Mouse (Mus musculus) urinary bladder, adult 18-20 months (tissue): Measurements from ENCODE around the gene Kctd13.
"Not testable (repeated sequence)": the region's sequence is repeated elsewhere in the genome, so short reads cannot be mapped to it uniquely, and the experiment has no call there.

Experiments used
- DNase-seq, 2 experiments: peaks; one replicate each; pipeline ENCODE4 v3.0.0; 2022; ENCODE audit warnings: low spot score in 2 of 2, mixed read lengths in 2 of 2

The Kctd13 gene

DNA sequence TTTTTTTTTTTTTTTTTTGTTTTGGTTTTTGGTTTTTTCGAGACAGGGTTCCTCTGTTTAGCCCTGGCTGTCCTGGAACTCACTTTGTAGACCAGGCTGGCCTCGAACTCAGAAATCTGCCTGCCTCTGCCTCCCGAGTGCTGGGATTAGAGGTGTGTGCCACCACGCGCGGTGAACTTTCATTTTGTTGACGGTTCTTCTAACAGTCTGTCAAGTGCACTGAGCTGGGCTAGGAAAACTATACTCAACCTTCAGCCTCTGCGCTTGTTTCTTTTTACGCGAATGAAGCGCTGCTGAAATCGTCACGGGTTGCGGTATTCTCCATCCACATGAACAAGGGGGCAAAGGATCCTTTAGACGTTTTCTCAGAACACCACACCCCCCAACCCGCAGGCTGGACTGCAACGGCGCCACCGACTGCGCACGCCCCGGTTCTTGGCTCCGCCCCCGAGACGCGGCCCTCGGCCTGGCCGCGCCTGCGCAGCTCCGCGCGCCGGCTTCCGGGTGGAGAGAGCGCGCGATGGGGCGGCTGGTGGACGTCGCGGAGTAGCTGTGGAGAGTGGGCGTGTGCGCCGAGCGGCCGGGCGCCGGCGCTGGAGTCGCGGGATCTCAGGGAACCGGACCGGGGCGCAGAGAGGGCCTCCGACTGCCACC, at the start of gene Kctd13:
Kctd13 (plus strand) TSS at position 496 of the 654 bp plus-strand sequence.
- DNase-seq = peak; percentile 90

DNA sequence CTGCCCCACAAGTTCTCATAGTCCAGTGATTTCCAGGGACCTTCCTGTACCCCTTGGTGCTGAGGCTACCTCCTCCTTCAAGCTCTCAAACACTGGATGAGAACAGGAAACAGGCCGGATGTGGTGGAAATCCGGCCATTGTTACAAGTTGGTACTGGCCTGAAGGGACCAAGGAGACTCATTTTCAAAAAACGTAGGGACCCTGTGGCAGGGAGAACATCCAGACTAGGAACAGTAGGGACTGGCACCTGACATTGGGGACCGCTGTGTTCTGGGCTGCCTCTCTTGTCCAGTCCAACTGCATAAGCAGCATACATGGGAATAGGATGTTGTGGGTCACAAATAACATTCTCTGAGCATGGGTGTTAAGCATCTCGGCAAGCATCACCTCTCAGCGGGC, 47.6 kb upstream of the Kctd13 start:
- DNase-seq = no peak

DNA sequence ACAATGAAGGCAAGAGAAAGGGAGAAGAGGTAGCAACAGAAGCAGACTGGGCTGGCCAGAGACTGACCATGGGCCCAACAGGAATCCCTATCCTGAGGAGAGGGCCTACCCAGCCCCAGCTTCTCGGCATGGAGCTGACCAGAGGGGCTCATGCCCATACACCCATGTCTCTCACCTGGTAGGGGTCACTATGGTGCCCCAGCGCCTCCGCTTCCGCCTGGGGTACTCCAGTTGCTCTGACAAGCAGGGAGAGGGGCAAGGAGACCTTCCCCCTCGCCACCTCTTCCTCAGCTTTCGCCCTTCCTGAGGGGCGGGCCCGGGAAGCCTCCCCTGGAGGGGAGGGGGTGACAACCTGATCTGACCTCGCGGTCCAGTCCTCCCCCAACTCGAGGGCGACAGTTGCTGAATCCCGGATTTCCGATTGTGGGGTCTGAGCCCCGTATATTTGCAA, 44.9 kb upstream of the Kctd13 start:
- no peak for DNase-seq

DNA sequence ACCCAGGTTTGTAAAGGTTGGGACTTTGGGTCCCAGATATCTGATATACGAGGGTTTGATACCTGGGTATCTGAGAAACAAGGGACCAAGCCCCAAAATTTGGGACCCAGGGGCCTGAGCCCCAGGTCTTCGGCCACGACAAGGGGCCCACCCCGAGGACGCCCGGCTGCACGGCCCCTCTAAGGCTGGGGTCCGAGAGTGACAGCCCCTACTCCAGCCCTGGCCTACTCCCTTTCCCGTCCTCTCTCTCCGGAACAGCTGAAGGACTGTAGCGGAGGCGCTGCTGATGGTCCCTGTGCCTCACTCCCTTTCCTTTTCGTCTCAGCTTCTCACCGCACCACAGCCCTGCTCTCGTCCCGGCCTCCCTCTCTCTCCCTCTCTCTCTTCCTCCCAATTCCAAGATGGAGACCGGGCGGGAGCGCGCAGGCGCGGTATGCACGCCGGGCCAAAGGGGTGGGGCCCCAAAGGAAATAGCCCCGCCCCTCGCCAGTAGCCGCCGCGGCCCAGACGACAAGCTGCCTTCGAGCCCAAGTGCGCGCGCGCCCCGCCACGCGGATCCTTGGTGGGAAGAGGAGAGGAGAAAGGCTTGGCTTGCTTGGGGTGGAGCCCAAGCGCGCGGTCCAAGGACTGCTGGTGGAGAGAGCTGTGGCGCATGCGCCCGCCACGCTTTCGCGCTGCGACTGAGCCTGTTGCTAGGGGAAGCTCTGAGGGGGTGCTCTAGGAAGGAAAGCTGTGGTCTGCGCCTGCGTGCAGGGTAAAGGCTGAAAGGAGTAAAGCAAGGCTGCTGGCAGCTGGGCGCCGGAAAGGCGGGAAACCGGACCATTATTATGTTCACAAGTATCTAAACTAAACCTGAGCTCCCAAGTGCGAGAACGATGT, 44.2 kb upstream of the Kctd13 start, which contains the start of gene Taok2:
Taok2 (minus strand) TSS at position 418 of the 879 bp plus-strand sequence.
- peak; percentile 94 to 98 for DNase-seq

DNA sequence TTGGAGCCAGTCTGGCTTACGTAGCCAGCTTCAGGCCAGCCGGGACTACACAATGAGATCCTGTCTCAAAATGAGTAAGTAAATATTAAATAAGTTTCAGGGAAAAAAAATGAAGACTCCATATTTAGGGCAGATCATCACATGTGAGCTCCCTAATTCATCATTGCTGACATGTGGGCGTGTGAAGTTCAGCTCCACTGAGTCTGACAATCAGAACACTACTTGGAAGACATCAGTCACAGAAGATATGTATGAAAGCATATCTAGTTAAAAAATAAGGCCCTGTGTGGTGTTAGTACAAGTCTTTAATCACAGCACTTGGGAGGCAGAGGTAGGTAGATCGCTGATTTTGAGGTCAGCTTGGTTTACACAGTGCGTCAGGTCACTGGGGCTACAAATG, 41.4 kb upstream of the Kctd13 start:
- no peak for DNase-seq

DNA sequence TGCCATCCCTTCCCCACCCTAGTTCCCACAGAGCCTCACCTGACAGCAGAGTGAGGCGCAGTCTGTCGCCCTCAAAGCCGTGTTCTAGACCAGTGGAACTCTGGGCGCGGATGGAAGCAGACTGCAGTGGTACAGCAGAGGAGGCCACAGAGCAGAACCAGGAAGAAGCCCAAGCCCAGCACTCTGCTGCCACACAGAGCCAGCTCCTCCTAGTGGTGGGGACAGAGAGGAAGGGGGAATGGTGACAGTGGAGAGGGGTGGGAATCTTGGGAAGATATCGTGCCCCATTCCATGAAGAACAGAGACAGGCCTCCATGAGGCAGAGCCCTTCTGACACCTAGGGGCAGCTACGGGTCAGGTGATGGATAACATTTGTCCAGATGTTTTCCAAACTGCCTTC, 39.8 kb upstream of the Kctd13 start:
- DNase-seq = no peak

DNA sequence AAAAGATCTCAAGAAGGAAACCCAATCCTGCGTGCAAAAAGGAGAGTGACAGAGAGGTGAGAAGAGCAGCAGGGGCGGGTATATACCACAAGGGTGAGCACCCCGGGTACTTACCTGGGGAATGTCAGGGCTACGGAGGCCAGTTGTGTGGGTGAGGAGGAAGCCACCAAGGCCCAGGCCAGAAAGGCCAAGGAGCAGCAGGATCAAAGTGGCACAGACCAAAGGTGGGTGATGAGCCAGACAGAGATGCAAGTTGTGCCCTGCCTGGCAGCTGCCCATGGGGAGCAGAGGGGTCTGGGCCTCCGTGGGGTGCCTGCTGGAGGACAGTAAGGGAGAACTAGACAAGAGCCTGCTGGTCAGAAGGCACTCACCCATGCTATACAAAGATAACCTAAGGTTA, 31.8 kb upstream of the Kctd13 start:
- no peak for DNase-seq

DNA sequence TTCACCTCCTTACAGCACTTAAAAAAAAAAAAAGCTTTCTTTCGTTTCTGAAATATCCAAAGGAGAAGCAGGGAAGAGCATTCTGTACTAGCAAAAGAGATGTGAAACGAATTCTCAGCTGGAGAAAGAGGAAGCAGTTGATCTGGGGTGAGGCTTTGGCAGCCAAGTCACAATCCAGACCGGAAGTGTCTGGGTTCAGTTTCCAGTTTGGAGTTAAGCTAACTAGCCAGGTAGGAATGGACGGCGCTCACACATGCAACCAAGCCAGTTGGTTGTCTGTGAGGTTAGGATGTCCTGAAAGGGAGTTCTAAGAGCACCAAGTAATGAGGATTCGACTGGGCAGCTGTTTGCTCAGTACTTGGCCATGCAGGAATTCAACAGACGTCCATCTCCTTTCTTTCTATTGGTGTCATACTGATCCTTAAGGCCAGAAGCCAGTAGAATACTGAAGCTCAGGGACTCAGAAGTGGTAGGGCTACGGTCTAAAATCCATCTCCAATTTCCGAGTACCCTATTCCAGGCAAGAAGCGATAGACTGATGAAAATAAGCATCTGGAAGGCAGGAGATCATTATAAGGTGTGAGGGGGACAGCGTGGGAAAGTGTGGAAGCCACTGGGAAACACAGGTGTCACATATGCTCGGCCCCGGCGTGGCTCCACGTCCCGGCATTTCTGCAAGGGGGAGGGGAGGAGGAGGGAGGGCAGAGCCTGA, 31.1 kb upstream of the Kctd13 start:
- DNase-seq = peak in 1 of 2 experiments; percentile 26

DNA sequence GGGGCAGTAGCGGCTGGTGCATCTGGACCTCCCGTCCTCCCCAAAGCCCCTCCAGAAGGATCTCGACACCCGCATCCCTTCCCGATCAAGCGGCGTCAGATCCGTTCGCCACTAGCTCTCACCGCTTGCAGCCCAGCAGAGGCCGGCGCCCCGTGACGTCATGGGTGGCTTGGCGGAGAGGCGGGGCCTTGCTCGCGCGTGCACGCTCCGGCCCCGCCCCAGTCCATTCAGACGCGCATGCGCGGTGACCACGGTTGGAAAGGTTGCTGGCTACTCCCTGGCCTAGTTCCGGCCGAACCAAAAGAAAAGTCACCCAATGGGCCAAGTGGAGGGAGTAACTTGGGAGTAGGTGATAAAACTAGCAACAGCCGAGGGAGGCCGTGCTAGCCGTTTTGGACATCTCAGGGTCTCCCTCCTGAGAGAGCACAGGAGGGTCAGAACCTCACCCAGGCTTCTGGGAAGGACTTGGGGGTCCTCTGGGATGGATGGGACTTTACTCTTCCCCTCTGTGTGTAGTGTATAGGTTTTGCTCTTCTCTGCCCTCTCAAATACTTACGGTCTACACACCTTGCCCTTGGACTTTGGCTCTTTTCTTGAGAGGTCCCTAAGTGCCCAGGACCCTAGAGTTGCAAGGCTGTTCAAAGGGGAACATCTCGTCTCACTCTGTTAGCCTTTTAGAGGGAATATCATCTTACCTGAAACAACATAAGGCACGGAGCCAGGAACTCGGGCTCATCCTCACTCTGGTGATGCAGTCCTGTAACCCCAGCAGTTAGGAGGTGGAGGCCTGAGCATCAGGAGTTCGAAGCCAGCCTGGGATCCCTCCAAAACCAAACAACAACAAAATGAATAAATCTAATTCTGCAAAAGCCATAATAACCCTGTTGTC, 30.3 kb upstream of the Kctd13 start:
- DNase-seq = peak; percentile 90 to 94

DNA sequence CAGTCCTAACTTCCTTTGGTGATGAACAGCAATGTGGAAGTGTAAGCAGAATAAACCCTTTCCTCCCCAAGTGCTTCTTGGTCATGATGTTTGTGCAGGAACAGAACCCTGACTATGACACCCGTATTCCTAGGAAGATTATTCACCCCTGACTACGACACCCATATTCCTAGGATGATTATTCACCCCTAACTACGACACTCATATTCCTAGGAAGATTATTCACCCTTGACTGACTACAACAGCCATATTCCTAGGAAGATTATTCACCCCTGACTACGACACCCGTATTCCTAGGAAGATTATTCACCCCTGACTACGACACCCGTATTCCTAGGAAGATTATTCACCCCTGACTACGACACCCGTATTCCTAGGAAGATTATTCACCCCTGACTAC, 28.9 kb upstream of the Kctd13 start:
- DNase-seq = not testable (repeated sequence)

DNA sequence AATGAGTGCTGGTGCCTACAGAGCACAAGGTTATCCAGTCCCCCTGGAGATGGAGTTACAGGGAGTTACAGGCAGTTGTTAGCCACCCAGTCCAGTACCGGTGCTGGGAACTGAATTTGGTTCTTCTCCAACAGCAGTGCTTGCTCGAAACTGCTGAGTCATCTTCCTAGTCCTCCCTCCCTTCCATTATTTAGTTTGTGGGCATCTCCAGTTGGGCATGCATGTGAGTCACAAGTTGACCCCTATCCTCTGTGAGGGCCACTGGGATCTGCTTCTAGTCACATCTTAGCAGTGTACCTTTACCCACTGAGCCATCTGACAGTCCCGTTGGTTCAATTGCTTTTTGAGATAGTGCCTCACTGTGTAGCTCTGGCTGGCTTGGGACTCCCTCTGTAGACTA, 23.1 kb upstream of the Kctd13 start:
- DNase-seq = no peak

DNA sequence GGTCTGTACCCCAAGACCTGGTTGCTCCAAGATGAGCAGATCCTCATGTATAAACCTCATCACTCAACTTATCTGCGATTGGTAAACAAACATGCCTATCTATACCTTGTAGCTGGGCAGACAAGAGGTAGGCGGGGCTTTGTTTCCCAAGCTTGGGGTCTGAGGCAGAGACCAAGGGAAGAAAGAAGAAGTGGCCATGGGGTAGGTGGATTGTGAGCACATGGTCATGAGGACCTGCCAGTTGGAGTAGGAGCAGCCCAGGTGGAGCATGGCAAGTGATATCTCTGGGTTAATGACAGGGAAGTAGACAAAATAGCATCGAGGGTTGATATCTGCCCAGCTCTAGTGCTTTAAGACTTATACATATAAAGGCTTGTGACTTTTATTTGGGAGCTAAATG, 13.8 kb upstream of the Kctd13 start:
- DNase-seq = no peak

DNA sequence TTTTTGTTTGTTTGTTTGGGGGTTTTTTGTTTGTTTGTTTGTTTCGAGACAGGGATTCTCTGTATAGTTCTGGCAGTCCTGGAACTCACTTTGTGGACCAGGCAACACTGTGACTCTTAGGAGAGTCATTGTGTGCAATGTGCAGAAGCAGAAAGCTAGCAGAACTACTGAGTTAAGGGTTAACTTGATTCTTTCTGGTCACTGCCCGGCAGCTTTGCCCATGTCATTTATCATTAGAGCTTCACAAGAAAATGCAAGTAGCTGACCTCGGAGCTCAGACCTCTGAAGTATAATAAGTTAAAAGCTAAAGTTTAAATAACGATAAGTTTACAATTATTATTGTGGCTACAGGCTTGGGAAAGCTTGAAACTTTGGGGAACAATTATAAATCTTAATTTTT, 10.3 kb upstream of the Kctd13 start:
- not testable (repeated sequence) for DNase-seq

DNA sequence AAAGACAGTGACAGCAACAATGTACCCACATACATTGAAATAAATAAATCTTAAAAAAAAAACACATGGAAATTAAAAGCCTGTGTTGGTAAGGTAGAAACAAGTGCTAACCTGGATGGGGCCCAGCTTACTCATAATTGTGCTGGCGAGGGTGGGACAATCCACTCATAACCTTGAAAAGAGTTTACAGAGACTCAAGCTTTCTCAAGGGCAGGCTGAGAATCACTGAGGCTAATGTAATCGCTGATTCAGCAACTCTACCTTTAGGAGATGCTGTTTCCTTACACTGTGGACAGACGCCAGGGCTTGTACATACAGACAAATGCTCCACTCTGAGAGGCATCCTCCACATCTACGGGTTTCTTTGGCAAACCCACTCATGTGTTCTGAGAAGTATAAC, 8.7 kb upstream of the Kctd13 start:
- no peak for DNase-seq

DNA sequence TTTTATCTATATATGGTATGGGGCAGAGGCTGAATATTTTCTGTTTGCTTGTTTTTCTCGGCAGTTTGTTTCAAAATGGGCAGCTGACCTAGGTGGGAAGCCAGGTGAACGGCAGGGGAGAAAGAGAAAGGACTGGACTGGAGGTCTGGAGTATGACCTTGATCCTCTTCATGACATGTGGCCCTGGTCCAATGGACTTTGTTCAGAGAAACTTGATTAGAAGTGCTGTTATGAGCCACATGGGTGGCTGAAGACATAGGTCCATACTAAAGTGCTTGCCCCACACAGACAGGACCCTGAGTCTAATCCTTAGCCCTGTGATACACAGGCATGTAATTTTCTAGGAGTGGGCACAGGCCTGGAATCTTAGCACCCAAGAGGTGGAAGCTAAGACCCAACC, 7.1 kb upstream of the Kctd13 start:
- DNase-seq = no peak

DNA sequence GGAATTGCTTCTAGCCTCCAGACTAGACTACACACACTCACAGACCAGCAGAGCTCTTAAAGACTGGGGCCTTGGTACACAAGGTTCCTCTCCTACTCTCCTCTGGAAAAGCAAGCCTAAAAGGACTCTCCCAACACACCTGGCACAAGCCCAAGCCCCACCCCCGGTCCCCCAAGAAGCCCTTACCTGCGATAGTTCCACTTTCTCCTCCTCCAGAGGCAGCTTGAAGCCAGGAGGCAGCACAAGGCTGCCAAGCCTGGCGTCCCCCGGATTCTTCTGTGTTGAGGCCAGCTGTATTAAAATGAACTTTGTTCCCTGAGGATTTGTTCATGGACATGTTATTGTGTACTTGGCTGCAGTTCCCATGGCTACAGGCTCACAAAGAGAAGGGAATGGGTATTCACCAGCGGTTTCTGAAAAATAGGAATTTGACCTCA, 6.0 kb upstream of the Kctd13 start, which contains the start of gene Tmem219:
Tmem219 (minus strand) TSS at position 294 of the 437 bp plus-strand sequence.
- DNase-seq = no peak

DNA sequence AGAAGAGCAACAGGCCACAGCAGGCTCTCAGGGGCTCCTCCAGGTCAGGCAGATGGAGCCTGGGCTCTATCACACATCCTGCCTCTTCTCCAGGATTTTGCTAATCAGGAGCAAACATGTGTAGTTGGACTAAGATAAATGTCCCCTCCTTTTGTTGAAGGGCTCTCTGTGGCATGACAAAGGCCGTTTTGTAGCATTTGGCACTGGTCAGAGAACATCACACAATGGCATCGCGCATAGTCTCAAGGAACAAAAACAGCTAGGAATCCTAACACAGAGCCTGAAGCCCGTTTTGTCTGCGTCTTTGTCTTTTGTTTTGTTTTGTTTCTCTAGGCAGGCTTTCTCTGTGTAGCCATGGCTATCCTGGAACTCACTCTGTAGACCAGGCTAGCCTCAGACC, 4.7 kb upstream of the Kctd13 start:
- no peak for DNase-seq

DNA sequence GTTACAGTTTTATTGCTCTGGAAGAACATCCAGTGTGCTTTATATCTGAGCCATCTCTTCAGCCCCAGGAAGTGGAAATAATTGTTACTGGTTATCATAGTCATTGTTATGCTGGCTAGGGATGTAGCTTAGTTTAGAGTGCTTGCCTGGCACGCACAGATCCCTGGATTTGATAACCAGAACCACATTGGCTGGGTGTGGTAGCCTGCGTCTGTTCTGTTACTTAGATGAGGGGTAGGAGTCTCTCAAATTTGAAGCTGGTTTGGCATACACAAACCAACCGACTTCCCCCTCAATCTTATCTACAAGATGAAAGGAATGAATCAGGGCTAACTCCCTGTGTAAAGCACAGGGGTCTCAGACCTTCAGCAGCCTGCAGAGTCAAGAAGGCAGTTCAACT, 2.4 kb upstream of the Kctd13 start:
- no peak for DNase-seq

DNA sequence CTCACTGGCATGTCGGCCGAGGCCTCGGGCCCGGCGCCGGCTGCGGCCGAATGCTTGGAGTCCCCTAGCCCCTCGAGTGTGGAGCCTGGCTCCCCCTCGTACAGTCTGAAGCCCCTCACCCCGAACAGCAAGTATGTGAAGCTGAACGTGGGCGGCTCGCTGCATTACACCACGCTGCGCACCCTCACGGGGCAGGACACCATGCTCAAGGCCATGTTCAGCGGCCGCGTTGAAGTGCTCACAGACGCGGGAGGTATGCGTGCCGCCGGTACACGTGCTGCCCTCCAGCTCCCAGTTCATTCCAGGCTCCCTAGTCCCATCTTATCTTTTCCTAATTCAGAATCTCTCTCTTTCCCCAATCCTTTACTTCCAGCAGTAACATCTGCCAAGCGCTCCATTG, 367 bp downstream of the Kctd13 start:
- no peak for DNase-seq

DNA sequence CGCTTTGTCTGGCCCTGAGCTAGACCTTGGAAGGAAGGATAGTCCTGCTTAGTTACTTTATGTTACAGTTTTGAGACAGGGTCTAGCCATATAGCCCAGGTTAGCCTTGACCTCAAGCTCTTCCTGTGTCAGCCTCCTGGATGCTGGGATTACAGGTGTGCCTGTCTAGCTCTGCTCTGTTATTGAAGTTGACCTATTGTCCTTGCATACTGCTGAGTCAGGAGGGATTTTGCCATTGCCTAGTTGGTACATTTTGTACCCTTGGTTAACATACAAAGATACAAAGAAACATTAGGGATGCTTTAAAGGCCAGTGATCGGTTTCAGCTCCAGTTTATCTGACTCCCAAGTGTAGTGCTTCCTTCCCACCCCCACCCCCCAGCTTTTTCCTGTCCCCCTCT, 4.0 kb downstream of the Kctd13 start:
- no peak for DNase-seq

DNA sequence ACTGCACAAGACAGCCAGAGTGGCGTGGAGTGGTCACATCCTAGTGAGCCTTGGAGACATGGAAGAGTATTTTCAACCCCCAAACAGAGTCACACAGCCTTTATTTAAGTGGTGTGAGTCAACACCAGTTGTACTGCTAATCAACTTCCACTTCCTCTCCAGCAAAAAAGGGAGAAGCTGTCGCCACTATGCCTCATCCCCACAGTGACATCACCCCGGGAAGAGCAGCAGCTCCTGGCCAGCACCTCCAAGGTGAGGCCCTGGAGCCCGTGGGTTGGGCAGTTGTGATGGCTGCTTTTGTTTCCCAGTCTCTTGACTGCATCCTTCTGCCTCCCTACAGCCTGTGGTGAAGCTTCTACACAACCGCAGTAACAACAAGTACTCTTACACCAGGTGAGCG, 12.5 kb downstream of the Kctd13 start:
- DNase-seq = no peak
